Mouse (Mus musculus) cerebellum, postnatal 14 days (tissue): ENCODE data around the gene Gamt.
"Not testable (repeated sequence)": the region's sequence is repeated elsewhere in the genome, so short reads cannot be mapped to it uniquely, and the experiment has no call there.

Source experiments
- DNase-seq, 2 experiments: peaks; one replicate each; pipeline ENCODE4 v3.0.0; 2021; ENCODE audit warnings: mixed read lengths in 2 of 2

The Gamt gene

DNA sequence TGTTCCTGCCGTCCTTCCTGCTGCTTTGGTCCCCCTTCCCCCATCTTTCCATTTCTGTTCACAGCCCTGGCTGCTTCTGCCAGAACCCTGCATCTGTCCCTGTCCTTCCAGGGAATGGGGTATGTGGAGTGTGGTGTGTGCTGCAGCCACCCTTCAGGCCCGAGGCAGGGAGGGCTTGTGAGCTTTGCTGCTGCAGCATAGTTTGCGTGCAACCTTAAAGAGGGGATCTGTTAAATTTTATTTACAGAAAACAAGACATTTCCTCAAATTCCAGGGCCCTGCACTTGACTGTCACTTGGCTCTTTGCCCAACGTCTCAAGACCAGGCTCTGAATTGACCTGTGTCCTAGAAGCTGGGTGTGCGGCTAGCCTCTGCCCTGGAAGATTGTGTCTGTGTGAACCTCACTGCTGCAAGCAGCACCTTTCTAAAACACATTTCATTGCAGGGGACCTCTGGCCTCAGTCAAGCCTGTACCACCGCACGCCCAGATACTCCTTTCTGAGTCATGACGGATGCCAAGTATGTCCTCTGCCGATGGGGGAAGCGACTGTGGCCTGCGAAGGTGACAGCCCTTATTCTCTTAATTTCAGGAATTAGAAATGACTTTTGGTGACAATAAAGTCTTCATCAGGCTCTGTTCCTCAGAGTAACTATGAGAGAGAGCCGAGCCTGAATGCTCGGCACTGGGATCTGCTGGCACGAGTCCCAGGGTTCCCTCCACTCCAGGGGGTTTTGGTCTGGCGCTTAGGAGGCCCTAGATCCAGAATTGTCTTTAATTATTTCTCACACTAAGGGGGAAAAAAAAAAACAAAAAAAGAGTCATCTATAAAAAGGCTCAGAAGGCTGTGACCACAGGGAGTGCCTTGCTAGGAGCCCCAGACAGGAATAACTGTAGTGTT, 32.7 kb downstream of the Gamt start:
- peak; percentile 61 to 63 for DNase-seq

DNA sequence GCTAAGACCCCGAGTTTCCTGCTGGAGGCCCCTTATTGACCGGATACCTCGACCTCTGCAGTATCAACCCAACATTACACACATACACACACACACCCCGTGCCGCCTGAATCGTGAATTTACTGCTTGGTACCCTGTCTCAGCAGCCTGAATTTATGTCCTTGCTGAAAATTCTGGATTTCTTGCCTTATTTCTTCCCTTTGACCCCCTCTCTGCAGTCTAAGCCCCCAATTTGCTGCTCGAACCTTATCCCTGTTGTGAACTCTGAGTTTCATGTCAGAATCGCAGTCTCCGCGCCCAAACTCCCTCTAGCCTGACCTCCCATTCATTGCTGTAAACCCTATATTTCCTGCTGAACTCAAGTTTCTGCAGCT, 33.7 kb downstream of the Gamt start:
- DNase-seq = no peak

GRCm38 (mm10) chr10:80226416-80227165, 34.2 kb downstream of the Gamt start, which contains the start of gene Mum1:
Gene Mum1, plus strand, starts transcription at chr10:80226434.
- DNase-seq = peak; percentile 97 to 98

DNA sequence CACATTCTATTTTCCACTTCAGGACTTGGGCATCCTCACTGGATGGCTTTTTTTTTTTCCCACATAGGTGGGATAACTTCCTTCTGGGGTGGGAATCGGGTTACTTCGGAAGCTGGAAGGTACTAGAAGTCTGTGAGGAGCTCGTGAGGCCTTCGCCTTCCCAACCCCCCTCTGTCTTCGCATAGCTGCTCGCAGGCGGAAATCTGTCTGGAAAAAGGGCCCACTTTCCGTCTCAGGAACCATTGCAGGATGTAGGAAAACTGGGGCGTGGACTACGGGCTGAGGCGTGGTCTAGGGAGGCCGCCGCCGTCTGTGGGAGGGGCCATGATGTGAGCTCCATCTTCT, 34.8 kb downstream of the Gamt start:
- no peak for DNase-seq

DNA sequence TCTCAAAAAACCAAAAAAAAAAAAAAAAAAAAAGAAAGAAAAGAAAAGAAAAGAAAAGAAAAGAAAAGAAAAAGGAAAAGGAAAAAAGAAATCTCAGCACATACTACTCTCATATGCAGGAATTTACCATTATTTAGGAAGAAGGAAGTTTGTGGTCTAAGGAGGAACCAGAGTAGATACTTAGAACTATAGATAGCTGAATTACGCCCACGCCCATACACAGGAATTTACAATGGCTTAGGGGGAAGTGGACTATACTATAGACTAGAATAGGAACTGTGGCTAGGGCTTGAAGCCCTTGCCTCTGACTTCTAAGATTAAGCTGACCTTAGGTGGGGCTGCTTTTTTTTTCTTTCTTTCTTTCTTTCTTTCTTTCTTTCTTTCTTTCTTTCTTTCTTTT, 37.7 kb downstream of the Gamt start:
- not testable (repeated sequence) for DNase-seq

DNA sequence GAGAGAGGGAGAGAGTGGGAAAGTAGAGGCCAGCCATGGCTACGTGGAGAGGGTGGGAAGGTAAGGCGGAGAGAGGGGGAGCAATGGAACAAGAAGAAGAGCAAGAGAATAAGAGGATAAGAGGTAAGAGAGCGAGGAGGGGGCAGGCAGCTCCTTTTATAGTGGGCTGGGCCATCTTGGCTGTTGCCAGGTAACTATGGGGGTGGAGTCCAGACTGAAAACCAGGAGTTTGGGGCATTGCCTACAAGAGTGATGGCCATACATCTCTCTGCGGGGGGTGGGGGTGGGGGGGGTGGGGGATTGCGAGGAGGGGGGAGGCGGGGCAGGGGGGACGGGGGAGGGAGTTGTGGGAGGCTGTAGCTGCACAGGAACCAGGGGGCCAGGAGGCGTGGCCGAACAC, 40.1 kb downstream of the Gamt start:
- DNase-seq = no peak

DNA sequence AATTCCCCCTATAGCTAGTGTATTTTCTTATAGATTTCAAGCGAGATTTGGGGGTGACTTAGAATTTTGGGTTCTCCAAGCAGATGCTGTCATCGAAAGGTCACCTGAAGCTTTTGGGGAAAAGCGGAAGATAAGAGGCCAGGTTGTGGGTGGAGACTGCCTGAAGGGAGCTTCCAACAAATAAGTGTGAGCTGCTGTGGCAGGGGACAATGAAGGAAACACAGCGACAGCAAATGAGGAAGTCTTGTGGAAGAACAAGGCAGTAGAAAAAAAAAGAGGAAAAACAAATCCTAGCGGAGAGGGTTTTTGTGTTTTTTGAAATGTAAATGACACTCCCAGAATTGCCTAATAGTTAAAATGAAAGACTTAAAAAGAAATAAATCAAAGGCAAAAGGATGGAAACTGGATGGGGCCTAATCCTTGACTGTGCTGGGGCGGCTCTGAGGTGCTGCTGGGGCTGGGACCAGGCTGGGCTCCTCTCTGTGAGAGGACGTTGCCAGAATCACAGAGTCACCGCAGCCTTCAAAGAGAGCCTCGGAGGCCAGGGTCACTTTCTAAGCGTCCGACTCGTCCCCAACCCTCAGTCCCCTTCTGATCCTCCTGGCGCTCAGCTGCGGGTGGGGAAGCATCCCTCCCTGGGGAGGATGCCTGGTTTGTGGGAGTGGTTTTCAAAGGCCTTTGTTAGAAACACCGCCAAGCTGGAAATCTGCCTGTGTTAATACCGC, 45.6 kb downstream of the Gamt start:
- no peak for DNase-seq

GRCm38 (mm10) chr10:80211547-80212103, 49.2 kb downstream of the Gamt start:
- DNase-seq = not testable (repeated sequence)

DNA sequence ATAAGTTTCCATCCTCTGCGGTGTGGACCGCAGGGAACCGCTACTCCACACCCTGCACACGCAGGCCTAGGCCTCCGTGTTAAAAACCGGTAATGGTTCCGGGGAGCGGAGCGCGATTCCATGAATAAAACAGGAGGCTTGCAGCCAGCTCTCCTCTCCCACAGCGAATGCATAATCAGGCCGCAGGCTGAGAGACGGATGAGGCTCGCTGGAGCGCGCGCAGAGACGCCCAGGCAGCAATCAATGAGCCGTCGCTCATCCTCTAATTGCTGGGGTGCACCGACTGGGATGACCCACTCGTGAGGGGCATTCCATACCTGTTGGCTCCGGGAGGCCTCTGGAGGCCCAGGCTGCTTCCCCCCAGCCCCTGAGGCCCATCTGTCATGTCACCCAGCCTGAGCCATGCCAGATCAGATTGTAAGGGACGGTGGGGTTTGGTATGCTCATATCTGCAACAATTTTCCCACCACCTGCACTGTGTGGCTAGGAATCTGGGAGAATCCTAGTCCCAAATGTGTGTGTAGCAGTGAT, 51.9 kb downstream of the Gamt start:
- peak; percentile 31 to 45 for DNase-seq

- no peak for DNase-seq
These were observed 52.6 kb downstream of the Gamt start for GRCm38 (mm10) chr10:80208248-80208647.
